Mouse (Mus musculus) embryonic facial prominence, embryonic 11.5 days (tissue): Measurements from ENCODE around the gene Ano10. TPM values are rescaled to one million over a fixed set of nuclear protein-coding genes. Genes with fewer than 3 reads are reported as not detected.

ENCODE experiments used
- ATAC-seq: fragments of 200-750 bp; cut with Nextera tagmentation; replicated peaks from 2 replicates; pipeline ENCODE4 v1.8.0; 2017; ENCODE audit warnings: low read depth; ENCODE audit not compliant: insufficient number of reproducible peaks, low FRiP score, low TSS enrichment
- DNase-seq: peaks from one replicate; pipeline ENCODE4 v3.0.0-alpha.2; 2015; ENCODE audit warnings: low spot score
- H3K27ac ChIP-seq: fragments of 300-500 bp; sonication (generic); replicated peaks from 2 replicates; pipeline ENCODE4 v1.5.1; 2014; ENCODE audit warnings: mild to moderate bottlenecking, low read depth, low read length, control low read depth
- H3K27me3 ChIP-seq: fragments of 300-500 bp; sonication (generic); 2 replicates; pipeline ENCODE4 v1.6.1; 2014; ENCODE audit warnings: mild to moderate bottlenecking, low read length, moderate library complexity, mixed read lengths; ENCODE audit not compliant: control insufficient read depth, insufficient read depth
- H3K36me3 ChIP-seq: fragments of 300-500 bp; sonication (generic); replicated peaks from 2 replicates; pipeline ENCODE4 v1.6.1; 2014; ENCODE audit warnings: low read depth, mild to moderate bottlenecking, low read length, moderate library complexity, mixed read lengths; ENCODE audit not compliant: control insufficient read depth, insufficient read depth
- H3K4me1 ChIP-seq: fragments of 300-500 bp; sonication (generic); 2 replicates; pipeline ENCODE4 v1.6.1; 2014; ENCODE audit warnings: low read length, mixed read lengths; ENCODE audit not compliant: control insufficient read depth, insufficient read depth
- H3K4me2 ChIP-seq: fragments of 300-500 bp; sonication (generic); 2 replicates; pipeline ENCODE4 v1.6.1; 2014; ENCODE audit warnings: low read depth, mild to moderate bottlenecking, control low read depth, low read length, moderate library complexity
- H3K4me3 ChIP-seq: fragments of 300-500 bp; sonication (generic); 2 replicates; pipeline ENCODE4 v1.5.1; 2014; ENCODE audit warnings: low read depth, low read length, control low read depth
- H3K9ac ChIP-seq: fragments of 300-500 bp; sonication (generic); replicated peaks from 2 replicates; pipeline ENCODE4 v1.6.1; 2014; ENCODE audit warnings: mild to moderate bottlenecking, control low read depth, low read length
- H3K9me3 ChIP-seq: fragments of 300-500 bp; sonication (generic); replicated peaks from 2 replicates; pipeline ENCODE4 v1.6.1; 2016; ENCODE audit warnings: mild to moderate bottlenecking, low read length, inconsistent platforms, mixed read lengths; ENCODE audit not compliant: control insufficient read depth
- WGBS: fragments of 180-500 bp; shearing (Covaris S2); extraction: QIAGEN DNeasy Blood & Tissue Kit; methylation state at CpG from one replicate; pipeline ENCODE4 v1.1.7; 2014; 5-methylcytosine and 5-hydroxymethylcytosine counted together
- polyA plus RNA-seq: library from polyadenylated mRNA; unstranded; fragments of >200 nt; fragmentation: Nextera tagmentation; extraction: Ambion mirVana; gene quantifications from 2 replicates; pipeline ENCODE4 v1.2.1, GENCODE M21; 2014

Gene Ano10
- polyA plus RNA-seq, 1 experiment from 2014 or later, result 35.2 TPM

DNA sequence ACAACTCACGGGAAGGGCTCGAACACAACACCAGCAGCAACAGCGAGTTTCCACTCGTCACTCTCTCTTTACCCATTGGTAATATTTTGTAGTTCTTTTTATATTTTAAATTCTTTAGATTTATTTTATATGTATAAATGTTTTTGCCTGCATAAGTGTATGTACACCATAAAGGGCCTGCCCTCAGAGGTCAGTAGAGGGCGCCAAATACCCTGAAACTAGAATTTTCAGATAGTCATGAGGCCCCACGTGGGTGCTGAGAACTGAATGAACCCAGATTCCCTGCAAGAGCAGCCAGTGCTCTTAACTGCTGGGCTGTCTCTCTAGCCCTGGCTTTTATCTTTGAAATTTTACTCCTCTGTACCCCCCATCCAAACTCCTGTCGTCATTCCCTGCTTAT lies 89.7 kb downstream of the Ano10 start:
- Histone ChIP-seq H3K9ac (no peak overlapping the region), H3K4me3 (no peak overlapping the region), H3K27ac (no peak overlapping the region), H3K27me3 (no peaks in the 10 kb centered on the region), H3K4me2 (no peak overlapping the region), H3K36me3 (no peaks in the 10 kb centered on the region), H3K9me3 (no peaks in the 10 kb centered on the region), H3K4me1 (peaks cover 3% of the 10 kb centered on the region; the same call in 1 of the 2 replicates)
- ATAC-seq, result no peak
- DNase-seq, result peak; percentile 55
- WGBS, result 65% methylated on average over 7 of the region's 7 CpGs

- H3K9ac ChIP-seq, result no peak overlapping the region
- DNase-seq, result peak; percentile 45
- no peaks in the 10 kb centered on the region for H3K4me1 ChIP-seq
- no peak overlapping the region for H3K4me2 ChIP-seq
- H3K27me3 ChIP-seq, result no peaks in the 10 kb centered on the region
- no peaks in the 10 kb centered on the region for H3K9me3 ChIP-seq
- H3K4me3 ChIP-seq, result no peak overlapping the region
- H3K36me3 ChIP-seq, result no peaks in the 10 kb centered on the region
- 38% methylated on average over 6 of the region's 6 CpGs for WGBS
- H3K27ac ChIP-seq, result no peak overlapping the region
- no peak for ATAC-seq
Observed at GRCm38 (mm10) chr9:122199253-122199652, 95.0 kb downstream of the Ano10 start.

- Histone ChIP-seq H3K4me3 (no peak overlapping the region), H3K4me2 (no peak overlapping the region), H3K9ac (no peak overlapping the region), H3K27ac (no peak overlapping the region), H3K27me3 (no peaks in the 10 kb centered on the region), H3K36me3 (no peaks in the 10 kb centered on the region), H3K4me1 (no peaks in the 10 kb centered on the region), H3K9me3 (no peaks in the 10 kb centered on the region)
- 90% methylated on average over 3 of the region's 3 CpGs for WGBS
- no peak for DNase-seq
- no peak for ATAC-seq
Observed at GRCm38 (mm10) chr9:122198621-122199020, 95.6 kb downstream of the Ano10 start.

GRCm38 (mm10) chr9:122197021-122197420 lies 97.2 kb downstream of the Ano10 start:
- Histone ChIP-seq H3K9ac (no peak overlapping the region), H3K9me3 (no peaks in the 10 kb centered on the region), H3K27ac (no peak overlapping the region), H3K4me2 (no peak overlapping the region), H3K27me3 (no peaks in the 10 kb centered on the region), H3K36me3 (no peaks in the 10 kb centered on the region), H3K4me3 (no peak overlapping the region), H3K4me1 (no peaks in the 10 kb centered on the region)
- WGBS, result 80% methylated on average over 5 of the region's 5 CpGs
- DNase-seq (no peak), ATAC-seq (no peak)

- Histone ChIP-seq H3K9me3 (no peaks in the 10 kb centered on the region), H3K4me2 (no peak overlapping the region), H3K36me3 (no peaks in the 10 kb centered on the region), H3K27ac (no peak overlapping the region), H3K4me3 (no peak overlapping the region), H3K4me1 (no peaks in the 10 kb centered on the region), H3K9ac (no peak overlapping the region), H3K27me3 (no peaks in the 10 kb centered on the region)
- no peak for DNase-seq
- 87% methylated on average over 5 of the region's 5 CpGs for WGBS
- ATAC-seq, result no peak
Observed at GRCm38 (mm10) chr9:122195042-122195682, 99.1 kb downstream of the Ano10 start.

- Histone ChIP-seq H3K4me3 (no peak overlapping the region), H3K4me2 (no peak overlapping the region), H3K4me1 (no peaks in the 10 kb centered on the region), H3K27ac (no peak overlapping the region), H3K36me3 (no peaks in the 10 kb centered on the region), H3K9me3 (no peaks in the 10 kb centered on the region), H3K9ac (no peak overlapping the region), H3K27me3 (no peaks in the 10 kb centered on the region)
- ATAC-seq (no peak), DNase-seq (no peak)
- WGBS, result 89% methylated on average over 5 of the region's 5 CpGs
Observed at GRCm38 (mm10) chr9:122193823-122194222, 100.4 kb downstream of the Ano10 start.

GRCm38 (mm10) chr9:122193361-122193760 lies 100.9 kb downstream of the Ano10 start:
- Histone ChIP-seq H3K9ac (no peak overlapping the region), H3K27ac (no peak overlapping the region), H3K9me3 (no peaks in the 10 kb centered on the region), H3K36me3 (no peaks in the 10 kb centered on the region), H3K4me3 (no peak overlapping the region), H3K4me2 (no peak overlapping the region), H3K27me3 (no peaks in the 10 kb centered on the region), H3K4me1 (no peaks in the 10 kb centered on the region)
- 76% methylated on average over 5 of the region's 5 CpGs for WGBS
- ATAC-seq, result no peak
- DNase-seq, result no peak

- no peak overlapping the region for H3K4me3 ChIP-seq
- H3K9me3 ChIP-seq, result no peaks in the 10 kb centered on the region
- no peak overlapping the region for H3K4me2 ChIP-seq
- no peaks in the 10 kb centered on the region for H3K36me3 ChIP-seq
- ATAC-seq (no peak), DNase-seq (no peak)
- H3K27ac ChIP-seq, result no peak overlapping the region
- WGBS, result 44% methylated on average over 1 of the region's 1 CpGs
- H3K9ac ChIP-seq, result no peak overlapping the region
- no peaks in the 10 kb centered on the region for H3K27me3 ChIP-seq
- H3K4me1 ChIP-seq, result no peaks in the 10 kb centered on the region
Observed at GRCm38 (mm10) chr9:122188724-122189123, 105.5 kb downstream of the Ano10 start.
